Mouse (Mus musculus): ENCODE data around the gene Dlx2.

Gene Dlx2

GRCm38 (mm10) chr2:71546640-71547071 is at the start of gene Dlx2:
Dlx2 (minus strand) TSS chr2:71546754.
- no peak for DNase-seq

DNA sequence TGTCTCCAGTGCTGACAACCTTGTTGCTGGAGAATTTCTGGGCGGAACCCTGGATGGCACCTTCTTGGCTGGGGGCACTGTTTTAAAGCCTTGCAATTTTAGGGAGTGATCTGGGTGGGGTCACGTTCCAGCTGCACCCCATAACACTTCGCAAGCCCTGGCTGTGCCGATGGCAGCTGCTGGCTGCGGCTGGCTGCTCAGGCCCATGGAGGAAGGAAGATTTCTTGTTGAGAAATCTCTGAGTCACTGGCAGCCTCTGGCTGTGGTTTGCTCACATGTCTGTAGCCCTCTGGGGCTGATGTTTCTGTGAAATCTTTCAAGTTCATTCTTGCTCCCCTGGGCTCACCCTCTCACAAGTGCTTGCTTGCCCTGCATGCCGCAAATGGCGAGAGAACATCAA is 47.9 kb upstream of the Dlx2 start:
- peak; percentile 38 to 40 for DNase-seq

DNA sequence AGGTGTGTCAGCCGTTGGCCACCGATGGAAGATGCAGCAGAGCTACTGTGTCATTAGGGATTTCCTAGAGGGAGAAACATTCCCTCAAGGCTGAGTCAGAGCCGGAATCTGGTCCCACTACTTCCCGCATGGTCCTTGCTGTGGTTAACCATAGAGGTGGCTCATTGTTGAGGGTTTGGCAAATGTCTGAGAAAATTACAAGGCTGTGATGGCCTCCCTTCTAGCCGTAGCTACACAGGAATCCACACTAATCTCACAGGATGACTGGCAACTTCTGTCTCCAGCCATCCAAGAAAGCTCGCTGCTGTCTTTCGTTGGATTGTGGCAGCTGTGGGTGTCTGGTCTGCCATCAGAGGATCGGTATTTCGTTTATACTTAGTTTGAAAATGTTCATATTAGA is 42.6 kb upstream of the Dlx2 start:
- DNase-seq = no peak

- DNase-seq = no peak
These were observed 34.9 kb upstream of the Dlx2 start for GRCm38 (mm10) chr2:71581488-71581887.

GRCm38 (mm10) chr2:71580632-71581466 is 34.3 kb upstream of the Dlx2 start:
- peak; percentile 28 to 39 for DNase-seq

DNA sequence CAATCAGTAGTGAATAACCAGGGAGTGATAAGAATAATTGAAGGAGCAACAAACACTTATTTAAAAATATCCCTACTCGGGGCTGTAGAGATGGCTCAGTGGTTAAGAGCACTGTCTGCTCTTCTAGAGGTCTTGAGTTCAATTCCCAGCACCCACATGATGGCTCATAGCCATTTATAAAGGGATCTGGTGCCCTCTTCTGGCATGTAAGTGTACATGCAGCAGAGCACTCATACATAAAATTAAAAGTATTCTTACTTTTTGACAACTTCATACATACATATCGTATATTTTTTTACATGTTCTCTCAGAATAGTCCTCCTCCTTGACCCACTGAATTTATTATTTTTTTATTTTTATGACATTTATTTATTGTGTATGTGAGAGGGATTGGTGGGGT is 30.5 kb upstream of the Dlx2 start:
- no peak for DNase-seq

DNA sequence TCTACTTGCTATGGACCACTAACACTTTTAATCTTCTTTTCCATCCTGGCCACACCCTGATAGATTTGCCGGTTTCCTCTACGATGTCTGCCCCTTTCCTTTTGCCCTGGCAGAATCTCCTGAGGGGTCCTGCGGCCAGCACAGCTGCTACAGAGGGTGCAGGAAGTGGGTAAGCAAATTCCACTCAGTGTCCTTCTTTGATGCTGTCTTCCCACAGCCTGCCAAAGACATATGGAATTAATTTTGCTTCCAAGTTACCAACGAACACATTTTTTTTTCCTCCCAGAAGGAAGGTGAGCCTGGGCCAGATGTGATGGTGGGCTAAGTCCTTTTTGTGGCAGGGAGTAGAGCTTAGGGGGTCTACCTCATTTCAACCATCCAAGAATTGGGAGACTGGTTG is 27.2 kb upstream of the Dlx2 start:
- DNase-seq = no peak

DNA sequence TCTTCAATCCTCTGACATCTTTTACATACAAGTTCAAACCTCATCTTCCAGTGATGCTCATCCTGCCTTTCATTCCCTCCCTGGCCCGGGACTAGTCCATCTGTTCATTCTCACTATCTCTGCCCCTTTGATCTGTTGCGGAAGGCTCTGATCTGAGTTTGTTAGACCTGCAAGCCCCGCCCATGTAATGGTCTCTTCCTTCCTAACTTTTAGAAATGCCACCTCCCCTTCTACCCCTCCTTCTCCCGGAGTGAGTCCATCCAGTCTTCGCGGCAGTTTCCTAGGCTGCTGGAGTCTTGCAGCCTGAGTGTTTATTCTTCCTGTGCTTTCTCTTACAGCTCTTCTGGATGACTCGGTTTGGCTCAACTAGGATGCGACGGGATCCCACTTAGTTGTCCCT is 19.9 kb upstream of the Dlx2 start:
- DNase-seq = no peak

DNA sequence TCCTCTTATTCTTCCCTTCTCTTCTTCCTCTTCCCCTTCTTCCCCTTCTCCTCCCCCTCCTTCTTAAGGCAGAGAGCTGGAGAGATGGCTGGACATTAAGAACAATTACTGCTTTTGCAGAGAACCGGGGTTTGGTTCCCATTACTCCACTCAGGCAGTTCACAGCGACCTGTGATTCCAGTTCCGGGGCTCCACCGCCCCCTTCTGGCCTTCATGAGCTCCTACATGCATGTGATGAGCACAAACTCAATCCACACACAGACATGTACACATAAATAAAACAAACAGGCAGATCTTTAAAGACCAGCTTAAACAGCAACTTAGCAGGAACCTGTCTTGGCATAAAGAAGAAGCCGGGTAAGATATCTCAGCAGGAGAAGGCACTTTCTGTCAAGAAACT is 9.5 kb upstream of the Dlx2 start:
- DNase-seq = no peak

- DNase-seq = no peak
These were observed 5.2 kb upstream of the Dlx2 start for GRCm38 (mm10) chr2:71551704-71552103.

- no peak for DNase-seq
These were observed 3.8 kb upstream of the Dlx2 start for GRCm38 (mm10) chr2:71550330-71550729.

GRCm38 (mm10) chr2:71547829-71548228 is 1.3 kb upstream of the Dlx2 start:
- peak; percentile 58 to 66 for DNase-seq

DNA sequence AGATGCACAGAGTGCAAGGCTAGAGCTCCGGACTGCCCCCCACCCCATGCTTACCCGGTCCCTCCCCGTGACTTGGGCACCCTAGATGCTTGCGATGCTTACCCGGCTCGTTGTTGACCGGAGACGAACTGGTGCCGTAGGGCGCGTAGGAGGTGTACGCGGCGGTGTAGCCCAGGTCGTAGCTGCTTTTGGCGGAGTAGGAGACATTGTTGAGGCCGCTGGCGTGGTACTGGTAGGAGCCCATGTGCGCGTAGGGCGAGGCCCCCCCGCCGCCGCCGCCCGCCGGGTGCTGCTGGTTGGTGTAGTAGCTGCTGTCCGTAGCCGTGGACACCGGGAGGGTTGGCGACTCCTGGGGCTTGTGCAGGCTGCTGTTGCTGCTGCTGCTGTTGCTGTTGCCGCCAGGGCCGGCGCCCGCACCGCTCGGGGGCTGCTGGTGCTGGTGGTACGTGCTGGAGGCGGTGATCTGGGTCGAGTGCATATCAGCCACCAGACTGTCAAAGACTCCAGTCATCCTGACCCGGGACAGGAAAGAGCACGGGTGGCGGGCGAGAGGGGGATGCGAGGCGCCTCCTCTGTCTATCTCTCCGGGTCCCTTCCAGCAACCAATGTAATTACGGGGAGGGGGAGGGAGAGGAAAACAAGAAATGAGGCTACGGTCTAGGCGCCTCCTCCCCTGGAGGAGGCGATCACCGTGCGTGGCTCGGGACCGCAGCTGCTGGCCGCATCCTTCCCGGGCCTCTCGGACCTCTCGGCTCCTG is 493 bp downstream of the Dlx2 start:
- peak in 1 of 2 experiments; percentile 17 for DNase-seq

- no peak for DNase-seq
These were observed 1.1 kb downstream of the Dlx2 start for GRCm38 (mm10) chr2:71545401-71545881.

DNA sequence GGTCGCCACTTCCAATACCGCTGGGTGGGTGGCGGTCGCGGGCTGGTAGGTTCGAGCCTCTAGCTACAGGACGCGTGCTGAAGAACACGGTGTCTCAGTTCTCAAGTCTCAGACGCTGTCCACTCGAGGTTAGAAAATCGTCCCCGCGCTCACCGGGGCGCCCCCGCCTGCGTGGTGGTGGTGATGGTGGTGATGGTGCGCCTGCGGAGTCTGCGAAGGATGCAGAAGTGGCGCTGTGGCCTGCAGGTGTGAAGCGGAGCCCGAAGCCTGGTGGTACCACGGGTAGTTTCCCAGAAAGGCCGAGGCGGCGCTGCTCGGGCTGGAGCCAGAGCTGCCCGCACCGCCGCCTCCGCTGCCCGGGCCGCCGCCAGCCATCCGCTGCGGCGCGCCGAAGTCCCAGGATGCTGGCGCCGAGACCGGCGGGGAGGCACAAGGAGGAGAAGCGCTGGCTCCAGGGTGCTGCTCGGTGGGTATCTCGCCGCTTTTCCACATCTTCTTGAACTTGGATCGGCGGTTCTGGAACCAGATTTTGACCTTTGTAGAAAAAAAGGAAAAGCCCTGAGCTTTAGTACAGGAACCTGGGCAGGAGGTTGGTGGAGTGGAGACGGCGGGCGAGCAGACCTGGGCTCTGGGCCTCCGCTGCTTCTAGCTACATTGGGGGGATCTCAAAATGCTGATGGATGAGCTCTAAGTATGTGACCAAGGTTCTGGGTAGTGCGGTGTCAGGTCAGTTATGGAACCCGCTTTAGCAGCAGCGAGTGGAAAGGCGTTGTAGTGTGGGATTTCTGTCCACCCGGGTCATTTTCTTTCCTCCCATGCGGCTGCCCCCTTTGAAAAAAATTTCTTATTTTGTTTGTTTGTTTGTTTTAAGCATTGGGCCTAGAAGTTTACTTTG is 1.9 kb downstream of the Dlx2 start:
- no peak for DNase-seq

- DNase-seq = no peak
These were observed 2.6 kb downstream of the Dlx2 start for GRCm38 (mm10) chr2:71543948-71544347.

DNA sequence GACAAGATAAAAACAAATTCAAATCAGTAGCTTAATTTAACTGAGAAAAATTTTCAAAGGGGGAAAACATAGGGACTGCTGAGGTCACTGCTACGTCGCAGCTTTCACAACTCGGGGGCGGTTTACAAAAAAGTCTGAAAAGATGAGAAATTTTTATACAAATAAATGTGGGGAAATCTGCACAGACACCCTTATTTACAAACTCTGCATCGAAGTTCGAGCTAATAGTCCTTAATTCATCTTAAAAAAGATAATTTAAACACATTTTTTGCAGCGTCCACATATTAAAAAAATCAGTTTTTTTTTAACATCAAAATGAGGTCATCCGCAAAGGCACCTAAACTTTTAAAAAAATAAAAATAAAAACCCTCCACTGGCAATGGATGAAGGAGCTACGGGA is 3.0 kb downstream of the Dlx2 start:
- DNase-seq = no peak

DNA sequence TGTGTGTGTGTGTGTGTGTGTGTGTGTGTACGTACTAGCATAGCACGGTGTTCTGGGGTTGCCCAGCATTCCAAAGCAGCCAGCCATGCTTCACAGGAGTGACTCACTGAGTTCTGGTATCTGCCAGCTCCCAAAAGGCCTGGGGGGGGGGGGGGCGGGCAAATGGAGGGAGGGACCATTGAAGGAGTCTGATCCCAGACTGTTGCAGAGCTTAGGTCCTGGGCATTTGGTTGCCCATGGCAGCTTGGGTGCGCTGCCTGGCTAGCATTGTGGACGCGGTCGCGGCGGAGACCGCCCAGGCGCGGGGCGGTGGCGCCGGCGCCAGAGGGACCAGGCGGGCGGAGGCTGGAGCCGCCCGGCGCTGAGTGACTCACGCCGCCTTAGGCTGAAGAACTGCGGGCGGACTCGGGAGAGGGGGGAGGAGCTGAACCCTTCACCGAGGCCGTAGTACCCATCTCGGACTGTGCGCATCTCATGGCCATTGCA is 3.7 kb downstream of the Dlx2 start:
- DNase-seq = peak in 1 of 2 experiments; percentile 18

GRCm38 (mm10) chr2:71542227-71542815 is 4.2 kb downstream of the Dlx2 start:
- no peak for DNase-seq

DNA sequence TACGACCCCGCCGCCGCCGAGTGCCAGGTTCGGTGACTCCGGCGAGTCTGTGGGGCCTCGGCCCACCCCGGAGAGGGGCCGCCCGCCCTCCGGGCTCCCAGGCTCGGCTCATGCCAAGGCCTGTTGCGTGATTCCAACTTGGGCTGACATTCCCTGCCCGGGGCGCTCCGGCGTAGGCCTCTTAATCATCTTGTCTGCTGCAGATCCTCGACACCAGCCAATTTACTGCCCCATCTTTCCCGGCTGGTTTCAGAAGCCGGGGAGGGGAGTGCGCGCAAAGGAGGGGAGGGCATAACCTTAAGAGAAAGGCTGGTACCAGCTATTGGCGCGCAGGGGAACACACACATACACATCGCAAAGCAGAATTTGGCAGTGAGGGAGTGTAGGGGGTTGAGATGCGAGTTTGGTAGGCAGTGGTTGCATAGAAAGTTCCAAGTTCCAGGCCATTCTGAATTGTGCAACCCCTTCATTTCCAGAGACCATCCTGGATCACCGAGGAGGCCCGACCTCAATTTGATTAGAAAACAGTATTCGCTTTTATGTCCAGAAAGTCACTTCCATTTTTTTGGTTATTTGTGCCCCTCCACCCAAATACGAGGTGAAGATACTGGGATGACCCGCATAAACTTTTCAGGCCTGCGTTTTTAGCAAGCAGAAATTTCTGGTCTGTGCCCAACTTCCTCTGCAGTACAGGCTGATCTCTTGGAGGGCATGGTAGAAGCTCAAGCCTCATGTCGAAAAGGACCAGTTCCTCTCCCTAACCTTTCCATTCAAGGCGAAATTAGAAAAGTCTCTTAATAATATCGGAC is 4.9 kb downstream of the Dlx2 start:
- DNase-seq = no peak
